Mouse (Mus musculus) gastrocnemius, adult 18-20 months (tissue): ENCODE data around the gene Cbll1. TPM values are rescaled to one million over a fixed set of nuclear protein-coding genes. Genes with fewer than 3 reads are reported as not detected.

Source experiments
- DNase-seq: peaks from one replicate; pipeline ENCODE4 v3.0.0; 2021; ENCODE audit warnings: low spot score
- long read RNA-seq, 2 experiments: library from polyadenylated mRNA; stranded (forward); transcript quantifications; one replicate each; pipeline ENCODE4 v2.0.0; 2021
- total RNA-seq, 2 experiments: library from RNA; stranded (reverse); gene quantifications; 2 replicates each; pipeline ENCODE4 v1.2.3; 2021

Gene Cbll1
- total RNA-seq: 10 to 100 TPM in 1 of 2 experiments, 1 to 10 TPM in 1; 10.0 to 12.6 TPM
- long read RNA-seq, experiment 1, partial matches to known transcripts: 2 of 10 reads
- long read RNA-seq, experiment 1, other reads (novel, unspliced or antisense): 3 of 10 reads
- long read RNA-seq, experiment 2, transcript Cbll1-203 (6 exons, 3,900 nt): major isoform, 5 of 8 reads
- long read RNA-seq, experiment 2, partial matches to known transcripts: 1 of 8 reads
- long read RNA-seq, experiment 2, other reads (novel, unspliced or antisense): 2 of 8 reads

- DNase-seq: peak; percentile 95
These were observed at the start of gene Cbll1 for GRCm38 (mm10) chr12:31499314-31500131. Gene Cbll1, minus strand, starts transcription at chr12:31499616.

- DNase-seq: no peak
These were observed 46.6 kb upstream of the Cbll1 start for GRCm38 (mm10) chr12:31546061-31546460.

GRCm38 (mm10) chr12:31545219-31545618 is 45.8 kb upstream of the Cbll1 start:
- no peak for DNase-seq

GRCm38 (mm10) chr12:31541541-31541940 is 42.1 kb upstream of the Cbll1 start:
- no peak for DNase-seq

- no peak for DNase-seq
These were observed 40.4 kb upstream of the Cbll1 start for GRCm38 (mm10) chr12:31539783-31540182.

DNA sequence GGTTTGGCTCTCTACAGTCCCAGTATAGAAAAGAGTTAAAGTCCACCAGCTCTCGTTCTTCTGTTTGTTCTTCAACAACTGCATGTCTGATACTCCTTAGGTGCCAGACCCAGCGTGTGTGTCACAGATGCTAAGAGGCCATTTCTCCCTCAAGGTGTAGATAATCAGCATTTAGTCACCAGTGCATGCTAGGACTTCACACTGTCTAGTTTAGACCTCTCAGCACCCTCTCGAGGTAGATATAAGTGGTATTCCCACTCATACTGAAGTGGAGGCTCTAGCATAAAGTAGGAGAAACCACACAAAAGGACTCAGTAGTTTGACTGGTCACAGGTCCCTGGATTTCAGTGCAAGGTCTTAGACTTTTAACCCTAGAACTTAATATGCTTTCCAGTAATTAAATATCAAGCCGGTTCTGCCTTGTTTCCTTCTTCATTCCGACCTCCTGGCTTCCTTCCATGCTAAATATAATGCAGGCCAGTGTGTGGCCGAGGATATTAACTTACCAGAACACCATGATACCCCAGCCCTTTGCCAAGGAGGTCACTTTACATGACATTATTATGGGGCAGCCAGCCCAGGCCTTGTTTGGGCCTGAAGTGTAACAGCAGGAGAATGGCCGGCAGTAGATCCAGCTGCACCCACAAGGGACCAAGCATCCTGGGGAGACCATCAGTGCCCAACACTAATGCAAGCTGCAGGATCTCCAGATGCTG is 38.3 kb upstream of the Cbll1 start:
- peak; percentile 75 for DNase-seq

DNA sequence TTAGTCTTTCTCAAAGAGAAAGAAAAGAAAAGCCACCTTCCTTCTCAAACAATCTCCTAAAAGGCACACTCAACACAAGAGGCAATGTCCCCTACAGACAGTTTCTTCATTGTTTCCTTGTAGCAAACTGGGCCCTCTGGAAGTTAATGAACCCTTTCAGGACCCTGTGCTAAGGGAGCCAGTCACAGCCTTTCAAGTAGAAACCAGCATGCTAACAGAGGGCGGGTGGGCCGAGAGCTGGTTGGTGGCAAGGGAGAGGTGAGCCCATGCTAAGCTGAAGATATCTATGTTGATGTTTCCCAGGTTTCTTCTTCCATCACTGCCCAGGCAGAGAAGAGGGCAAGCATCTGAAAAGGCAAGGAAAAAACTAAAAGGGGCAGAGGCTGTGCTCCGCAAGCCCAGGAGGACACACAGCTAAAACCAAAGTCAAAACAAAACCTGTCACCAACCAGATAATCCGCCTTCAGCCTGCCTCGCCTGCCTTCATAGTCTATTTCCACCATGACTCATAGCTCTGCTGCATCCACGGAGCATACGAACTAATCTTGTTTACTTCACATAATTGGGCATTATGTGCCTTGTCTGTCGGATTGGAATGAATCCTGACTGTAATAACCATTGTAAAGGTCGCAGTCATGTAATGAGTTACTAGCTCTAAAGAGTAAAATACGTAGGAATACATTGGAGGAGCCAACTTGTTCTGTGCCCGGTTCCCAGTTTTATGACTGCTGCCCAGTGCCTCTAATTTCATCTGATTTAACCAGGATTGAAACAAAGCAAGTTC is 34.8 kb upstream of the Cbll1 start:
- DNase-seq: no peak

DNA sequence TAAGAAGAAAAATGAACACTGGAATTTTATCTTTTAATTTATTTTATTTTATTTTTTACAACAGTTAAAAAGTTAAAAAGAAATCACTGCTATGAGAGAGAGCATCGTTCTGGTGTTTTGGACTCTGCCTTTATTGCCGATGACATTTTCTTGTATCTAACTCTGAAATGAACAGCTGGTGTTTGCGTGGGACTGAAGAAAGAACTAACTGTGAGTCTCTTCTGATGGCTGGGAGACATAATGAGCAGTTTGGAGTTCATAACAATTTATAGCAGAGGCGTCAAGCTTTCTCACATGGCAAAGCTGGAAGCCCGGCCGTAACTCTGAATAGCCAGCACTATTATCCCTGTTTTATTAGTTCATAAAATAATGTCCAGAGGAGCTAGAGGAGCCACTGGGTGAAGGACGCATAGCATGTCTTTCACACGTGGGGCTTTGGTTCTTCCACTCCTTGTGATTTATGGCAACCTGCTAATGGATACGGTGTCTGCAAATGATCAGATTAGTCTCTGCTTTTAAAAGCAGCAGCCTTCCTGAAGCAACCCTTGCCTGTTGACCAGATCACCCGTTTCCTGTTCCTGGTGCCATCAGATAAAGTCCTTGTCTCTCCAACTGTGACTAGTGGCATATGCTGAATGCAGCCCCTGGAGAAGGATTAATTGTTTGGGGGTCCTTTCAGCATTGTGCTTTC is 33.9 kb upstream of the Cbll1 start:
- no peak for DNase-seq

DNA sequence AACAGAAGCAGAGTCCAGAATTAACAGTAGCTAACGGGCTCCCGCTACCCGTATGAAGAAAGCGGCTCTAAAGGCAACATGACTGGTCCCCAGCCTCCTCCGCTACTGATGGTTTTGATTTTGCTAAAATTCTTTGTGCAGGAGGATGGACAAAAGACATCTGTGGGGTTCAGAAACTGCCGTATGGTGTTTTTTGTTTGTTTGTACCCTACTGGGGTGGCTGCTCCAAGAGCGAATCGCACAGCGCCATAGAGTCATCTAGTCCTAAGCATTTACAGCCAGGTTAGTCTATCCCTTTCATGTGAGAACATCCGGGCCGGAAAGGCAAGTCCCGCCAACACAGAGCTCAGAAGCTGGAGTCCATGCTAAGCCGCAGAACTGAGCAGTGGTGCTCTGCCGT is 32.6 kb upstream of the Cbll1 start:
- no peak for DNase-seq

DNA sequence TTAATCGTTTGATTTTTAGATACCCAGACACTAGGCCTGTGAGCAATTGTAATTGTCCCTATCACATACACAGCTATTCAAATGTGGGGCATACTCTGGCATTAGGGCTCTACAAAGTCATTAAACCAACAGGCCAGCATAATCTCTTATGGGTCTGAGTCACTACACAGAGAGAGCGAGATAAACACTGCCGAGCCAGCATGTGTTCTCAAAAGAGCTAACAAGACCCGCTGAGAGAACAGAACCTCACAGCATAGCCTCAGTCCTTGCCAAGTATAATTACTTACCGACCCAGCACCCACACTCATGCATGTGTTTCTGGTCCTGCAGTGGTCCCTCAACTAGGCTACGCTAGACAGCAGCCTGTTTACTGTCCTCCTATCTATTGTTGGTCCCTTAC is 28.0 kb upstream of the Cbll1 start:
- DNase-seq: no peak

DNA sequence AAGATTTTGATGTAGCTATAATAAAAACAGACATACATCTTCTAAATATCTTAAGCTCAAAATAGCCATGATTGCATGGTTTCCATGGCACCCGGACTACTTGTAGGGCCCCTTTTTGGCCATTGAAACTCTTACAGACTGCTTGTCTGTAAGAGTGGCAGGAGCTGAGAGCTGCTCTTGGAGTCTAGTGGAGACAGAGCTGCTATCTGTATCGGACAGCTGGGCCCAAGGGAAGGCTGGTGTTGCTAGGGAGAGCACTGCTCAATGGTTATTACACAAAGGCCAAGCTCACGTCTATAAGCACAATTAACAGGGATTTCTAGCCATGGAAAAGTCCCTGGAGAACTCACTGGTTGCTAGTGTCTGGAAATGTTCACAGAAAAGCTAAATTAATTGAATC is 22.0 kb upstream of the Cbll1 start:
- no peak for DNase-seq

GRCm38 (mm10) chr12:31520119-31520518 is 20.7 kb upstream of the Cbll1 start:
- no peak for DNase-seq

DNA sequence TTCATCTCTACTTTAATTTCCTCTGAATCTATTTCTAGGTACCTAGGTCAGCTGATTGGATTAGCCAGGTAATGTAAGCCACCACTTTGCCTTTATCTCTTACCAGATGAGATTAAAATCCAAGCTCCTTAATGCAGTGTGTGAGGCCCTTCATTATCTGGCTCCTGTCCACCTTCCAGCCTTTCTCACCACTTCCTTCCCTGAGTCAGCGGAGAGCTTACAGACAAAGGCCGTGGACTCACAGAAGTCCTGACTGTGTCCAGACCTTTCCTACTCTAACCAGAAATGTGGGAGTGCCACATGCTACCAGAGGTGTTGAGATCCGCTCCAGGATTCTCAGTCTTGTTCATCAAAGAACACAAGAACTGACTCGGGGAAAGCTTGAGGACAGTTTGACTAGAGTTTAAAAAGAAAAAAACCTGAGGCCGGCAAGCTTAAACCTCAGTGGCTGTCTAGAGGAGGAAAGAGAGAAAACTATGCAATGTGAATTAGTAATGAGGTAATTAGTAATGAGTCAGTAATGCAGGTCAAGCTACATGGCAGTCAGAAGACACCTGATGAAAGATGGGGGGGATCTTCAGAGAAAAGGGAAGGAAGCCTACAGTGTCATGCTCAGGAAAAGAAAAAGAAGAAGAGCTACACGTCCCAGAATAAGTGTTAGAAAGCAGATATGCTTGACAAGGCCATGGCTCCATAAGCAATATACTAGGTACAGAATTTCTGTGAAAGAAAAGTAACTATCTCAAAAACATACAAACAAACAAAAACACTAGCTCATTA is 14.5 kb upstream of the Cbll1 start:
- no peak for DNase-seq

- no peak for DNase-seq
These were observed 13.4 kb upstream of the Cbll1 start for GRCm38 (mm10) chr12:31512634-31513411.

DNA sequence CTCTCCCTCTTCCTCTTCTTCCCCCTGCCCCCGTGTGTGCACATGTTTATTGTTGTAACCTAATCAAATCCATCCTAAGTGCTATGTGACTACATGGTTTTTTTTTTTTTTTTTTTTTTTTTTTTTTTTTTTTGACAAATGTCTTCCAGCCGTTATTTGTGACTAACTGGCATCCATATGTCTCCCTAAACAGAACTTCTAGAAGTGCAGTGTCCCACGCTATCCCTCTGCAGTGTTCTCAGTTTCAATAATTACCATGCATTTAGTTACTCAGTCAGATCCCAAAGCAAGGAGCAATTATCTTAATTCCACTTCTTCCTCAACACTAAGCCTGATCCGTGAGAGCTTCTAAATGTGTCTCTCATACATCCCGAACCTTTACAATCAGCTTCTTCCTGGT is 11.8 kb upstream of the Cbll1 start:
- DNase-seq: no peak

DNA sequence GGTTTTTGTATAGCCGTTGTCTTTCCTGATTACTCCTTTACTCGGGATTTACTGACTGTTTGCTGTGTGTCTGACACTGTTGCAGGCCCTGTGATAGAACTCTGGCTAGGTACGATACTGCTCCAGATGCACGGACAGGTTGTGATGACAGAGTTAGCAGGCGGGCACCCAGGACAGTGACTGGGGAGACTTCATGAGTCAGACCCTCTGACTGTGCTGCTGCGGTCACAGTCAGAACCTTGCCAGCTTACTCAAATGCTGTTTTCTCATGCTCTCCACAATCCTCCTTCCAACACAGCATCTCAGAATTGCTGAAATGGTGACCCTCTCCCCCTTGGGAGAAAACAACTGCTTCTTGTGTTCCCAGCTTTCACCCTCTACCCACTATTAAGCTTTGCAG is 9.1 kb upstream of the Cbll1 start:
- DNase-seq: no peak

- DNase-seq: peak; percentile 3
These were observed 8.4 kb upstream of the Cbll1 start for GRCm38 (mm10) chr12:31507718-31508364.

GRCm38 (mm10) chr12:31503211-31503610 is 3.8 kb upstream of the Cbll1 start:
- no peak for DNase-seq

DNA sequence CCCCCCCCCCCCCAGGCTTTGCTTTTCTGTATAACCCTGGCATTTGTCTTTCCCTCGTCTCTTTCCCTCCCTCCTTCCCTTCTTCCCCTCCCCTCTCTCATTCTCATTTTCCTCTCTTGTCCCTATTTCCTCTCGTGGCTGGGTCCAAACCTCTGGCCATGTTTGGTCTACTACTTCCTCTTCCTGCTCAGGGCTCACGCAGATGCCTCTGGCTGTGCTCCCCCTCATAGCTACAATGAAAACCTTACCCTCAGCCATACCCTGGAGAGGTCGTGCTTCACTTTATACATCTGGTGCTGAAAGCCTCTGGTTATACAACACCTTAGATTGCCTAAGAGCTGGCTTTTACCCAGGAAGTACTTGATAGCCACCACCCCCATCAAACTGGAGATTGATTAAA is 1.9 kb upstream of the Cbll1 start:
- DNase-seq: no peak
